Mouse (Mus musculus) heart, embryonic 16.5 days (tissue): ENCODE measurements around the gene Ssbp2. TPM values are rescaled to one million over a fixed set of nuclear protein-coding genes. Genes with fewer than 3 reads are reported as not detected.

ENCODE experiments used
- ATAC-seq: fragments of 200-750 bp; cut with Nextera tagmentation; replicated peaks from 2 replicates; pipeline ENCODE4 v1.8.0; 2017; ENCODE audit warnings: moderate number of reproducible peaks; ENCODE audit not compliant: insufficient read depth, low FRiP score; ENCODE audit errors: extremely low read depth
- H3K27ac ChIP-seq: fragments of 300-500 bp; sonication (generic); 2 replicates; pipeline ENCODE4 v1.5.1; 2014; ENCODE audit warnings: mild to moderate bottlenecking, low read length, control low read depth, moderate library complexity
- H3K27me3 ChIP-seq: fragments of 300-500 bp; sonication (generic); 2 replicates; pipeline ENCODE4 v1.6.1; 2014; ENCODE audit warnings: low read length, mixed read lengths; ENCODE audit not compliant: control insufficient read depth, insufficient read depth
- H3K36me3 ChIP-seq: fragments of 300-500 bp; sonication (generic); 2 replicates; pipeline ENCODE4 v1.6.1; 2014; ENCODE audit not compliant: control insufficient read depth, insufficient read depth
- H3K4me1 ChIP-seq: fragments of 300-500 bp; sonication (generic); 2 replicates; pipeline ENCODE4 v1.6.1; 2014; ENCODE audit warnings: low read length, mixed read lengths; ENCODE audit not compliant: control insufficient read depth, insufficient read depth
- H3K4me2 ChIP-seq: fragments of 300-500 bp; sonication (generic); 2 replicates; pipeline ENCODE4 v1.6.1; 2014; ENCODE audit warnings: low read depth, mild to moderate bottlenecking, control low read depth, low read length
- H3K4me3 ChIP-seq: fragments of 300-500 bp; sonication (generic); 2 replicates; pipeline ENCODE4 v1.5.1; 2014; ENCODE audit warnings: mild to moderate bottlenecking, control low read depth, low read length
- H3K9ac ChIP-seq: fragments of 300-500 bp; sonication (generic); 2 replicates; pipeline ENCODE4 v1.6.1; 2014; ENCODE audit warnings: low read length, control low read depth
- H3K9me3 ChIP-seq: fragments of 300-500 bp; sonication (generic); replicated peaks from 2 replicates; pipeline ENCODE4 v1.6.1; 2016; ENCODE audit warnings: low read length; ENCODE audit not compliant: control insufficient read depth
- WGBS: fragments of 180-500 bp; shearing (Covaris S2); extraction: QIAGEN DNeasy Blood & Tissue Kit; methylation state at CpG from one replicate; pipeline ENCODE4 v1.1.7; 2014; 5-methylcytosine and 5-hydroxymethylcytosine counted together
- polyA plus RNA-seq: library from polyadenylated mRNA; unstranded; fragments of >200 nt; fragmentation: Nextera tagmentation; extraction: Ambion mirVana; gene quantifications from 2 replicates; pipeline ENCODE4 v1.2.1, GENCODE M21; 2015

The Ssbp2 gene
- polyA plus RNA-seq, 1 experiment from 2014 or later, result 111 TPM

GRCm38 (mm10) chr13:91529821-91530220 lies 69.7 kb downstream of the Ssbp2 start:
- Histone ChIP-seq H3K9me3 (no peaks in the 10 kb centered on the region; the same call in 1 of the 2 replicates), H3K27ac (no peak overlapping the region), H3K36me3 (peaks cover 12% of the 10 kb centered on the region), H3K9ac (no peak overlapping the region), H3K4me1 (no peaks in the 10 kb centered on the region), H3K4me3 (no peak overlapping the region), H3K27me3 (no peaks in the 10 kb centered on the region), H3K4me2 (no peak overlapping the region)
- WGBS, result 92% methylated on average over 3 of the region's 3 CpGs
- ATAC-seq, result no peak

GRCm38 (mm10) chr13:91536711-91537110 lies 76.6 kb downstream of the Ssbp2 start:
- 57% methylated on average over 3 of the region's 3 CpGs for WGBS
- no peak overlapping the region for H3K4me3 ChIP-seq
- H3K36me3 ChIP-seq, result peaks cover 12% of the 10 kb centered on the region
- no peak overlapping the region for H3K4me2 ChIP-seq
- no peaks in the 10 kb centered on the region for H3K27me3 ChIP-seq
- H3K27ac ChIP-seq, result no peak overlapping the region
- peaks cover 3% of the 10 kb centered on the region; the same call in 1 of the 2 replicates for H3K4me1 ChIP-seq
- H3K9me3 ChIP-seq, result no peaks in the 10 kb centered on the region; the same call in 1 of the 2 replicates
- H3K9ac ChIP-seq, result no peak overlapping the region
- no peak for ATAC-seq

DNA sequence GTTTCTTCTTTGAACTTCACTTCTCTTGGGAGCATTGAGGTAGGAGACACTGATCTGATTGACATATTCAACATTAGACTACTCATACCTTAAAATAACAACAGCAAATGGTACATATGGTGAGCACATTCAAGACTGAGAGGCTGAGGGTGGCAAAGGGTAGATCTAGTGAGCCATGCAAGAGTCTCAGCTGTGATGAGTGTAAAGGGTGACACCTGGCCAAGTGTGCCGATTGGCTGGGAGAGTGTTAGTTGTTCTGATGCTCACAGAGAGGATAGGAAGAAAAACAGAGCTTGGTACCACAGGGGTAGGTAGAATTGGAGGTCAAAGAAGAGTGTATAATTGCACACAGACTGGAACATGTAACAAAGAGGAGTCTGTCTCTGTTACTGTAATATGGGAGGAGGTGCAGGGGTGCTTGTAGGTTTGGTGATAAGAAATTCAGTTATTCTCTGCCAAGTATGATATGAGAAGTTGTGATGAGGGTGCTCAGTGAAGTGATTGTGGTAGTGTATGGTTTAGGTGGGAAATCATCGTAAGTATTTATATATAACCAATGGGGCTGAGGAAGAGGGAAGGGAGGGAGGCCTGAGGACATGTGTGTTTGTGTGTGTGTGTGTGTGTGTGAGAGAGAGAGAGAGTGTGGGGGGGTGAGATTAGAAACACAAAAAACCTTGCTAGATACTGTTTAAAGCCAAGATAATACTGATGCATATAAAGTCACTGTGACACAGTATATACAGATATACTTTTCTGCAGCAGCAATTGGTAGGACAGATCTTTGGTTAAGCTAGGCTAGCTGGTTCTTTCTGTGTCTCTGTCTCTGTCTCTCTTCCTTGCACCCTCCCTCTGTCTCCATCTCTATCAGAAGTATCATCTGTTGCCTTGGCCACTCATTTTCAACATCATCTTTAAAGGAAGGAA lies 80.3 kb downstream of the Ssbp2 start:
- Histone ChIP-seq H3K9me3 (no peaks in the 10 kb centered on the region), H3K36me3 (no peaks in the 10 kb centered on the region), H3K27me3 (no peaks in the 10 kb centered on the region), H3K27ac (no peak overlapping the region), H3K4me1 (peaks cover 3% of the 10 kb centered on the region; the same call in 1 of the 2 replicates), H3K4me3 (no peak overlapping the region), H3K4me2 (no peak overlapping the region), H3K9ac (no peak overlapping the region)
- no peak; the same call in 1 of the 2 replicates for ATAC-seq
- WGBS, result 73% methylated on average over 2 of the region's 2 CpGs

- WGBS, result 82% methylated on average over 6 of the region's 6 CpGs
- Histone ChIP-seq H3K4me3 (no peak overlapping the region), H3K9me3 (no peaks in the 10 kb centered on the region), H3K27ac (no peak overlapping the region; the same call in 1 of the 2 replicates), H3K4me1 (peaks cover 3% of the 10 kb centered on the region; the same call in 1 of the 2 replicates), H3K9ac (no peak overlapping the region), H3K27me3 (no peaks in the 10 kb centered on the region), H3K4me2 (no peak overlapping the region), H3K36me3 (no peaks in the 10 kb centered on the region)
- ATAC-seq, result peak; percentile 65
Measured at GRCm38 (mm10) chr13:91541069-91541429, 81.0 kb downstream of the Ssbp2 start.

DNA sequence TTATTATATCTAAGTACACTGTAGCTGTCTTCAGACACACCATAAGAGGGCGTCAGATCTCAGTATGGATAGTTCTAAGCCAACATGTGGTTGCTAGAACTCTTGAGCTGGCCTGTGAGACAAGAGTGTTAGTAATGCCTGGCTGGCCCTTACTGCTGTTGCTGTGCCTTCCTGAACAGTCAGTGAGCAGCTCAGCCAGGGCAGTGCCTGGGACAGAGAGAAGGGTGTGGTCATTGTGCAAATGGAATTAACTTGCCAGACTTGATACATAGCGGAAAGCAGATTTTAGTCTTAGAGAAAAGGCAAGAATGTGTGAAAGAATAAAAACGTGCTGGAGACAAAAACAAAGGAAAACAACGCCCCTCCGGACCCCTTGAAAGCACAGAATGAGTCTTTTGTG lies 83.5 kb downstream of the Ssbp2 start:
- no peak overlapping the region for H3K4me3 ChIP-seq
- no peak overlapping the region for H3K4me2 ChIP-seq
- no peak overlapping the region for H3K27ac ChIP-seq
- H3K9me3 ChIP-seq, result no peaks in the 10 kb centered on the region
- H3K4me1 ChIP-seq, result no peaks in the 10 kb centered on the region
- 82% methylated on average over 5 of the region's 5 CpGs for WGBS
- no peaks in the 10 kb centered on the region for H3K36me3 ChIP-seq
- ATAC-seq, result no peak
- H3K27me3 ChIP-seq, result no peaks in the 10 kb centered on the region
- no peak overlapping the region for H3K9ac ChIP-seq

- H3K4me1 ChIP-seq, result peaks cover 10% of the 10 kb centered on the region
- no peaks in the 10 kb centered on the region for H3K27me3 ChIP-seq
- no peak overlapping the region for H3K4me2 ChIP-seq
- WGBS, result 41% methylated on average over 6 of the region's 6 CpGs
- no peak overlapping the region for H3K4me3 ChIP-seq
- H3K9me3 ChIP-seq, result no peaks in the 10 kb centered on the region
- no peak overlapping the region for H3K27ac ChIP-seq
- no peak overlapping the region for H3K9ac ChIP-seq
- no peaks in the 10 kb centered on the region for H3K36me3 ChIP-seq
- no peak for ATAC-seq
Measured at GRCm38 (mm10) chr13:91564047-91564446, 104.0 kb downstream of the Ssbp2 start.

DNA sequence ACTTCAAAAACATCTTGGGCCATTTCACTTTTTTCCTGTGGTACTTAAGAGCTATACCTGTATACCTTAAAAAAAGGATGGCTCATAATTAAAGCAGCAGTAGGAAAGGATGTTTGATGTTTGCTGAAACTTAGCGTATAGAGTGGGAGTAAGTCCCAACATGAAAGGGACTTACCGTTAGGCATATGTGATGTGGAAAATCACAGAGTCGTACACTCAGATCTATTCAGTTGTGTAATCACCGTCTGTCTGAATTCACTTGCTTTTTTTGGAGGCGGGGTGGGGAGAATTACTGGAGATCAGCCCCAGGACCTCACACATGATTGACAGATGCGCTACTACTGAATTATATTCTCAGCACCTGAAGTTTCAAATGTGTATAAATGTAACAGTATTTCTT lies 104.7 kb downstream of the Ssbp2 start:
- ATAC-seq, result no peak
- Histone ChIP-seq H3K9me3 (no peaks in the 10 kb centered on the region), H3K9ac (no peak overlapping the region), H3K4me1 (peaks cover 10% of the 10 kb centered on the region), H3K36me3 (no peaks in the 10 kb centered on the region), H3K27me3 (no peaks in the 10 kb centered on the region), H3K4me3 (no peak overlapping the region), H3K4me2 (no peak overlapping the region), H3K27ac (no peak overlapping the region)
- WGBS, result 80% methylated on average over 6 of the region's 6 CpGs

DNA sequence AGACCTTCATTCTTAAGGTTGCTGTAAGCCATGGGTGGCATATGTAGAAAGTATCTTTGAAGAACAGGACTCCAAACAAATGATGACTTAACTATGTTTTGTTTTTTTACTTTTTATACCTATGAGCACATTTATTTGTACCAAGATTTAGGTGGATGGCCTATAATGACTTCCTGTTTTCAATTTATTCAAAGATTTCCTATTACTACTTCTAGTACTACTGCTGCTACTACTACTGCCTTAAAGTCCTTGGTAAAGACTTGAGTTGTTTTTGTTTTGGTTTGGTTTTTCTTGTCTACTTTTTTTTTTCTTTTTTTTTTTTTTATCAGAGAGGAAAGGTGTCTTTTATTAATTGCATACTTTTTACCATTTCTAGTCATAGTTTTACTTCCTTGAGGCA lies 121.4 kb downstream of the Ssbp2 start:
- no peak overlapping the region for H3K27ac ChIP-seq
- no peak overlapping the region for H3K4me3 ChIP-seq
- no peaks in the 10 kb centered on the region for H3K27me3 ChIP-seq
- no peak overlapping the region for H3K4me2 ChIP-seq
- no peak for ATAC-seq
- no peaks in the 10 kb centered on the region for H3K36me3 ChIP-seq
- no peaks in the 10 kb centered on the region for H3K9me3 ChIP-seq
- H3K9ac ChIP-seq, result no peak overlapping the region
- no peaks in the 10 kb centered on the region for H3K4me1 ChIP-seq

DNA sequence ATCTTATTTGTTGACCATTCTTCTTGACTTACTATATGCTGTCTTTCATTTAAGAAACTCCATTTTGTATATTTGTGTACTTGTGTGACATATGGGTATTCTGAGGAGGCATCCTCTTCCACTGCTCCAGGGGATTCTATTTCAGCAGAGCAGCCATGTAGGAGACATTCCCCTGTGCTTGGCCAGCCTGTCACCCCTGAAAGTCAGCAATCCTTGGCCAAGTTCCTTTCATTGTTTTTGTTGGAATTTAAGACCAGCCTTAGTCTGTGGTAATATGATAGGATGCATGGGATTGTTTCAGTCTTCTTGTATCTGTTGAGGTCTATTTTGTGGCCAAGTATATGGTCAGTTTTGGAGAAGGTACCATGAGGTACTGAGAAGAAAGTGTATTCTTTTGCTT lies 122.1 kb downstream of the Ssbp2 start:
- Histone ChIP-seq H3K27ac (no peak overlapping the region), H3K4me1 (no peaks in the 10 kb centered on the region), H3K36me3 (no peaks in the 10 kb centered on the region), H3K9me3 (no peaks in the 10 kb centered on the region), H3K4me2 (no peak overlapping the region), H3K9ac (no peak overlapping the region), H3K4me3 (no peak overlapping the region), H3K27me3 (no peaks in the 10 kb centered on the region)
- ATAC-seq, result no peak
